Mouse (Mus musculus): ENCODE data around the gene Ralgapa2. TPM values are rescaled to one million over a fixed set of nuclear protein-coding genes. Genes with fewer than 3 reads are reported as not detected.

Ralgapa2 gene
- polyA plus RNA-seq, 1 experiment from 2014 or later, result 14.2 TPM

DNA sequence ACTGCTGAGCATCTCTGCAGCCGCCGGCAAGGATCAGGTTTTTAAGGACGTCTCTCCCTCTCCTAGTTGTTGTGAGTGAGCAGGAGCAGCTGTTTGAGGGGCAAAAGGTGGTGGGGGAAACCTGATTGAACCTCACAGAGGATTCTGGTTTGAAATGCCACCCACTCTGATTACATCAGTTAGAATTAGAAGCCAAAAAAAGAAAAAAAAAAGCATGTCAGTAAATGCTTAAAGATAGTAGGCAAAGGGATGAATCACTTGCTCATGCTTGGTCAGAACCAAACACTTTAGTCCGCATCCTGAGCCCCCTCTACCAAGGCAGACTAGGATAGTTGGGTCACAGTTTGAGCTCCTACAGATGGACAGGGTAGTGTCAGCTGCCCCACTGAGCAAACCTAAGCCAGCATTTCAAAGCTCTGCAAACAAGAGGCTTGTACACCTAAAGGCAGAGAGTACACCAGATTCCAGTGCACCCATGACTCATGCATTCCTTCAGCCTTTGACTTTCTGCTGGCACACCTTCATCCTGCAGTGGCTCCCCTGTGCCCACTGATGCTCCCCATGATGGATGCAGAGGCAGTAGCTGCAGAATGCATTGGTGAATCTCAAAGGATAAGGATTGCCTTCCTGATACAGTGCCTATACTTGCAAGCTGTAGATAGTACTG lies 265.6 kb downstream of the Ralgapa2 start:
- no peak overlapping the region for H3K4me3 ChIP-seq (replicated peaks; ENCODE audit: low read length)
- no peaks in the 10 kb centered on the region for H3K9me3 ChIP-seq (ENCODE audit: control insufficient read depth, low read length)
- DNase-seq (ENCODE audit: low spot score) (no peak), ATAC-seq (ENCODE audit: low FRiP score) (no peak)
- H3K27me3 ChIP-seq (ENCODE audit: control insufficient read depth, insufficient read depth, low read length), result no peaks in the 10 kb centered on the region
- H3K27ac ChIP-seq, result no peak overlapping the region
- no peak overlapping the region for H3K4me2 ChIP-seq (replicated peaks)
- WGBS, result 84% methylated on average over 4 of the region's 4 CpGs
- H3K9ac ChIP-seq, result no peak overlapping the region
- 0 out of 2 replicates have a peak, but pooled peaks cover 5% of the 10 kb centered on the region for H3K4me1 ChIP-seq (replicated peaks; ENCODE audit: control insufficient read depth, insufficient read depth, low read length)
- peaks cover 9% of the 10 kb centered on the region; the same call in 1 of the 2 replicates for H3K36me3 ChIP-seq (replicated peaks; ENCODE audit: control insufficient read depth, insufficient read depth)

DNA sequence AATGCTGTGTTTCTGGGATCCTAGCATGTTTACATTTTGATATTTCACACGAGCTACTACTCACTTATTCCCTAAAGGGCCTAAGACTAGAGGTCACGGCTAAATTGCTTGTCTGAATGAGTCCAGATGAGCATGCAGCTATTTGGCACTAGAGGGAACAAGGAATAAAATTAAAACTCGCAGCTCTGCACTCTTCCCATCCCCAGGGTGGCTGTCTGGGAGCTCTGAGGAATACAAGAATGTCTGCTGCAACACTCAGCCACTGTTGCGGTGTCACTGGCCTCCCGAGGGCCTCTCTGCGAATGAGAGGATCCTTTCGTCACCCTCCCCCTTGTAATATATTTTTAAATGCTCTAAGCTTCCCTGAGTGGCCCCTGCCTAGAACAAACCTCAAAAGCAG lies 266.7 kb downstream of the Ralgapa2 start:
- Histone ChIP-seq H3K9ac (no peak overlapping the region), H3K4me1 (replicated peaks; ENCODE audit: control insufficient read depth, insufficient read depth, low read length) (0 out of 2 replicates have a peak, but pooled peaks cover 5% of the 10 kb centered on the region), H3K27ac (no peak overlapping the region), H3K4me3 (replicated peaks; ENCODE audit: low read length) (no peak overlapping the region), H3K4me2 (replicated peaks) (no peak overlapping the region), H3K9me3 (ENCODE audit: control insufficient read depth, low read length) (no peaks in the 10 kb centered on the region), H3K36me3 (replicated peaks; ENCODE audit: control insufficient read depth, insufficient read depth) (peaks cover 13% of the 10 kb centered on the region; the same call in 1 of the 2 replicates), H3K27me3 (ENCODE audit: control insufficient read depth, insufficient read depth, low read length) (no peaks in the 10 kb centered on the region)
- DNase-seq (ENCODE audit: low spot score), result no peak
- no peak for ATAC-seq (ENCODE audit: low FRiP score)
- WGBS, result 38% methylated on average over 7 of the region's 7 CpGs

DNA sequence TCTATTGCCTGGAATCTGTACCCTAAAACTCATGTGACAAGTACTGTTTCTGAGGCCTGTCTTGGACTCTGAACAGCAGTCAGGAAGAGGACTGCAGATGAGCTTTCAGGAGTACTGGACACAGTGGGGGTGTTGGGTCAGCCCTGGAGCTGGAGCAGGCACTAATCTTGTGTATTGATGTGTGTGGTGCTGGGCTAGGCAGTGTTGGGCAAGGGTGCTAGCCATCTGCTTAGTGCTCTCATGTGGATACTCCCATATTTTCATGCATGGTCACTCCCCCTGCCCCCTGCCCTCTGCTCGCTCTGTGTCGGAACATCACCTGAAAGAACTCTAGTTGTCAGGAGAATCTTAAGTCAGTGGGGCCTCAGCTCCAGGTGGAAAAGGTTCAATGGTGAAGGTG lies 268.1 kb downstream of the Ralgapa2 start:
- no peak for ATAC-seq (ENCODE audit: low FRiP score)
- no peak overlapping the region for H3K4me3 ChIP-seq (replicated peaks; ENCODE audit: low read length)
- no peak overlapping the region for H3K9ac ChIP-seq
- no peaks in the 10 kb centered on the region for H3K27me3 ChIP-seq (ENCODE audit: control insufficient read depth, insufficient read depth, low read length)
- peaks cover 13% of the 10 kb centered on the region; the same call in 1 of the 2 replicates for H3K36me3 ChIP-seq (replicated peaks; ENCODE audit: control insufficient read depth, insufficient read depth)
- WGBS, result 90% methylated on average over 2 of the region's 2 CpGs
- DNase-seq (ENCODE audit: low spot score), result no peak
- H3K4me1 ChIP-seq (replicated peaks; ENCODE audit: control insufficient read depth, insufficient read depth, low read length), result 0 out of 2 replicates have a peak, but pooled peaks cover 5% of the 10 kb centered on the region
- no peak overlapping the region for H3K27ac ChIP-seq
- no peak overlapping the region for H3K4me2 ChIP-seq (replicated peaks)
- H3K9me3 ChIP-seq (ENCODE audit: control insufficient read depth, low read length), result no peaks in the 10 kb centered on the region

DNA sequence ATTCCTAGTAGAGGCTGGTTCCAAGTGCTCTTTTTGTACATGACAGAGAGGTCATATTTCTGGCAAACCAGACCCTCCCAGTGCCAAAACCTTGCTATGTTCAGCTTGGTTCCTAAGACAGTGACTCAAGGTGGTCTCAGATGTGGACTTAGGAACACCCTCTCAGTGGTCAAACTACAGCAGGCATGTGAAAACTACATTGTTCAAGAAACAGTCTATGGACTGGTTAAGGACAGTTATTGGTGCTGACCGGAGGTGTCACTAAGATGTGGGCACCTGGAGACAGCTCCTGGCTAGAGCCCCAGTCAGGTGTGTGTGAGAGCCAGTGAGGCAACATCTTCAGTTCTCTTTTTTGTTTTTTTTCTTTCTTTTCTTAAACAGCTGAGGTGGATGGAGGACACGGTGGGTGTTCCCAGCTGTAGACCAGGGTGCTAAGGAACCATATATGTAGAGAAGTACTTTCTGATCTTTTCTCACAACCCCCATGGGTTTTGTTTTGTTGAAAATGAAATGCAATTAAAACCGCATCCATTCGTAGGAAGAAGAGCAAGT lies 272.9 kb downstream of the Ralgapa2 start:
- Histone ChIP-seq H3K36me3 (replicated peaks; ENCODE audit: control insufficient read depth, insufficient read depth) (peaks cover 8% of the 10 kb centered on the region; the same call in 1 of the 2 replicates), H3K27ac (no peak overlapping the region), H3K4me2 (replicated peaks) (no peak overlapping the region), H3K4me3 (replicated peaks; ENCODE audit: low read length) (no peak overlapping the region), H3K9ac (no peak overlapping the region), H3K4me1 (replicated peaks; ENCODE audit: control insufficient read depth, insufficient read depth, low read length) (no peaks in the 10 kb centered on the region), H3K27me3 (ENCODE audit: control insufficient read depth, insufficient read depth, low read length) (no peaks in the 10 kb centered on the region), H3K9me3 (ENCODE audit: control insufficient read depth, low read length) (no peaks in the 10 kb centered on the region)
- DNase-seq (ENCODE audit: low spot score) (no peak), ATAC-seq (ENCODE audit: low FRiP score) (no peak)
- 86% methylated on average over 4 of the region's 4 CpGs for WGBS

DNA sequence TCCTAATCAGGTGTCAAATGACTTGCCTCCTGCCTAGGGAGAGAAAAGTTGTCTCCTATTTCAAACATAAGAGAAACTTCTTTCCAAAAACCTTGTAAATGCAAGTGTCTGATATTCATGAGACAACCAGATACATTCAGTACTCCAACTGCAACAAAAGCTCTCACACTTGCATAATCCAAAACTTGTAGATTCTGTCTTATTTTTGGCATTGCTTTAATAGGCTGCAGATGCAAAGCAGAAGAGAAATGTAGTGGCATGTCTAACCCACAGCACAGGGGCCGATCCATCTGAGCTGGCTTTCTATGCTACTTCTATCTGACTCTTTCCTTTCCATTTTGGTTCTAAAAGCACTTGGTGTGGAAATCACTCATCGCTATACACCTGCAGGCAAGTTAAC lies 280.7 kb downstream of the Ralgapa2 start:
- ATAC-seq (ENCODE audit: low FRiP score) (no peak), DNase-seq (ENCODE audit: low spot score) (no peak)
- H3K4me3 ChIP-seq (replicated peaks; ENCODE audit: low read length), result no peak overlapping the region
- no peak overlapping the region for H3K27ac ChIP-seq
- H3K36me3 ChIP-seq (replicated peaks; ENCODE audit: control insufficient read depth, insufficient read depth), result no peaks in the 10 kb centered on the region
- H3K9me3 ChIP-seq (ENCODE audit: control insufficient read depth, low read length), result no peaks in the 10 kb centered on the region
- H3K27me3 ChIP-seq (ENCODE audit: control insufficient read depth, insufficient read depth, low read length), result peaks cover 22% of the 10 kb centered on the region; the same call in 1 of the 2 replicates
- WGBS, result 97% methylated on average over 2 of the region's 2 CpGs
- no peak overlapping the region for H3K9ac ChIP-seq
- H3K4me1 ChIP-seq (replicated peaks; ENCODE audit: control insufficient read depth, insufficient read depth, low read length), result no peaks in the 10 kb centered on the region
- H3K4me2 ChIP-seq (replicated peaks), result no peak overlapping the region

DNA sequence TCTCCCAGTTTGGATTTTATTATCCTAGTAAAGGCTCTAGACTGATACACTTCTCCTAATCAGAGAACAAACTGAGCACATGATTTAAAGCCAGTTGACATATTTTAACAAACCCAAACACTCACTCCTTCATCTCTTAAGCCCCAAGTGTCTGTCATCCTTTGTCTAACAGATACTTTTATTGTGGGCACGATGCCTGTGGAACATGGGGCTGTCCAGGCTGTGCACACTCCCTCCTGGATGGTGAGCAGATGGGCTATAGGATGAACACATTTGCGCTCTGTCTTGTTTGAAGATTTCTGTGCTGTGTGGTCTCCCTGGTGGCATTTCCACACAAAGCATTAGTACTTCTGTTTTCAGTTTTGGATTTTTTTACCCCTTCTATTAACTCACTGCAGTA lies 283.7 kb downstream of the Ralgapa2 start:
- DNase-seq (ENCODE audit: low spot score), result no peak
- peaks cover 28% of the 10 kb centered on the region; the same call in 1 of the 2 replicates for H3K27me3 ChIP-seq (ENCODE audit: control insufficient read depth, insufficient read depth, low read length)
- H3K27ac ChIP-seq, result no peak overlapping the region
- WGBS, result 65% methylated on average over 2 of the region's 2 CpGs
- H3K36me3 ChIP-seq (replicated peaks; ENCODE audit: control insufficient read depth, insufficient read depth), result no peaks in the 10 kb centered on the region
- 0 out of 2 replicates have a peak, but pooled peaks cover 7% of the 10 kb centered on the region for H3K4me1 ChIP-seq (replicated peaks; ENCODE audit: control insufficient read depth, insufficient read depth, low read length)
- no peak overlapping the region for H3K4me2 ChIP-seq (replicated peaks)
- no peak overlapping the region for H3K4me3 ChIP-seq (replicated peaks; ENCODE audit: low read length)
- H3K9ac ChIP-seq, result no peak overlapping the region
- H3K9me3 ChIP-seq (ENCODE audit: control insufficient read depth, low read length), result no peaks in the 10 kb centered on the region
- ATAC-seq (ENCODE audit: low FRiP score), result no peak

DNA sequence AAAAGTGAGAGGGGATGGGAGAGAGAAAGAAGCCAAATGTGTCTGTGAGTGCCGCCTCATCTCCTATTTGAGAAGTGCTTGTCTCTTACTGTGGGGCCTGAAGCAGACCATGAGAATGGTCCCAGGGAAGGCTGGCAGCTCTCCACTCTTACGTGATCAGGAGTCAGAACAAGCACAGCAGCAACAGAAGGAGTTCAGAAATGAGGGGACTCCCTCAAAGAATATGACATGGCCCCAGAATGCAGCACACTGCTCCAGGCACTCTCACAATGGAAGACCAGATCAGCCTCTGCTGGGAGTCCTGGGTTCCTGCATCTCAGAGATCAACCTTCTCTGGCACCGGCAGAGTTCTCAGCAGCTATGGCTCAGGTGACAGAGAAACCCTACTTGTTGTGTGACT lies 284.5 kb downstream of the Ralgapa2 start:
- H3K4me2 ChIP-seq (replicated peaks), result no peak overlapping the region
- DNase-seq (ENCODE audit: low spot score) (no peak), ATAC-seq (ENCODE audit: low FRiP score) (no peak)
- no peaks in the 10 kb centered on the region for H3K9me3 ChIP-seq (ENCODE audit: control insufficient read depth, low read length)
- H3K27ac ChIP-seq, result no peak overlapping the region
- H3K4me1 ChIP-seq (replicated peaks; ENCODE audit: control insufficient read depth, insufficient read depth, low read length), result 0 out of 2 replicates have a peak, but pooled peaks cover 7% of the 10 kb centered on the region
- no peaks in the 10 kb centered on the region for H3K36me3 ChIP-seq (replicated peaks; ENCODE audit: control insufficient read depth, insufficient read depth)
- no peak overlapping the region for H3K9ac ChIP-seq
- 51% methylated on average over 3 of the region's 3 CpGs for WGBS
- peaks cover 28% of the 10 kb centered on the region; the same call in 1 of the 2 replicates for H3K27me3 ChIP-seq (ENCODE audit: control insufficient read depth, insufficient read depth, low read length)
- no peak overlapping the region for H3K4me3 ChIP-seq (replicated peaks; ENCODE audit: low read length)

DNA sequence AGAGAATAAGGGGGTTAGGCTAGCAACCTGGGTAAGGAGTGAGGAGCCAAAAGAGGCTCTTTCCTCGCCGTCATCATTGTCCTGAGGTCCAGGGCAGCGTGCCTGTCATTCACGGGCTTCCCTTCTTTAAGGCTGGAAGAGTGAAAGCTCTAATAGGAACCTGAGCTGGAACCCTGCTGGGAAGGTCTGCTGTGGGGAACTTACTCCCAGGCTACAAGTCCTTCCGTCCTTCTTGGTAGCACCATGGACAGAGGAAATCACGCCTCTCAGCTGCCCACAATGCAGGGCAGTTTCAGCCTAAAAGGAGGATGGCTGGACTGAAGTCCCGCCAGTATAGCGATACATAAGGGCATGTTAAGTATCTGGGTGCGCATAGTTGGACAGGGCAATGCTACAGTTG lies 285.7 kb downstream of the Ralgapa2 start:
- peak overlapping the region; percentile 92; the same call in 1 of the 2 replicates for H3K4me2 ChIP-seq (replicated peaks)
- no peak overlapping the region for H3K4me3 ChIP-seq (replicated peaks; ENCODE audit: low read length)
- WGBS, result 9% methylated on average over 9 of the region's 9 CpGs
- H3K27ac ChIP-seq, result no peak overlapping the region
- no peak overlapping the region for H3K9ac ChIP-seq
- no peaks in the 10 kb centered on the region for H3K36me3 ChIP-seq (replicated peaks; ENCODE audit: control insufficient read depth, insufficient read depth)
- no peak for ATAC-seq (ENCODE audit: low FRiP score)
- H3K9me3 ChIP-seq (ENCODE audit: control insufficient read depth, low read length), result no peaks in the 10 kb centered on the region
- 0 out of 2 replicates have a peak, but pooled peaks cover 7% of the 10 kb centered on the region for H3K4me1 ChIP-seq (replicated peaks; ENCODE audit: control insufficient read depth, insufficient read depth, low read length)
- H3K27me3 ChIP-seq (ENCODE audit: control insufficient read depth, insufficient read depth, low read length), result peaks cover 28% of the 10 kb centered on the region; the same call in 1 of the 2 replicates
- DNase-seq (ENCODE audit: low spot score), result no peak

DNA sequence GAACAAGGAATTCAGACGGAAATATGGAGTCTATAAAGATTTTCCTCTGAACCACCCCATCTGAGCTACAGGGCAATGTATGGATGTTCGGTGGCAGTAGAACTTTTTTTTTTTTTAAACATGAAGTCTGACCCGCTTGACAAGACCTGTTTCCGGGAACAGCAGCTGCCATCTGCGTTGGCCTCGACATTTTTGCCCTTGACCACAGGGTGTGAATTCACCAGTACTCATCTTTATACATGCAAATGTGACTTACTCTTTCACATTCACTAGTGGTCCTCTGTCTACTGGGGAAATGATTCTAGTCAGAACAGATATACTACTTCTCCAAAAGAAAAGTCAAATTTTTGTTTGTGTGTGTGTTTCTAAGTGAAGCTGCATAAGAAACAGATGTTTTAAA lies 286.3 kb downstream of the Ralgapa2 start:
- no peak for DNase-seq (ENCODE audit: low spot score)
- 5% methylated on average over 6 of the region's 6 CpGs for WGBS
- peaks cover 29% of the 10 kb centered on the region; the same call in 1 of the 2 replicates for H3K27me3 ChIP-seq (ENCODE audit: control insufficient read depth, insufficient read depth, low read length)

More for the DNA sequence above, 286.3 kb downstream of the Ralgapa2 start:
- Histone ChIP-seq H3K4me2 (replicated peaks) (peak overlapping the region; percentile 92), H3K4me1 (replicated peaks; ENCODE audit: control insufficient read depth, insufficient read depth, low read length) (peaks cover 9% of the 10 kb centered on the region; the same call in 1 of the 2 replicates), H3K4me3 (replicated peaks; ENCODE audit: low read length) (0 out of 2 replicates have a peak overlapping the region, but pooled peaks have one; percentile 82), H3K9me3 (ENCODE audit: control insufficient read depth, low read length) (no peaks in the 10 kb centered on the region), H3K9ac (no peak overlapping the region), H3K36me3 (replicated peaks; ENCODE audit: control insufficient read depth, insufficient read depth) (no peaks in the 10 kb centered on the region), H3K27ac (no peak overlapping the region)
- ATAC-seq (ENCODE audit: low FRiP score), result no peak
